Comparison of ENCODE assay signal across 9 mouse cellular contexts in genomic region chr1:76724453-76724852, GRCm38 (mm10).
DNase-seq lines count a peak whose midpoint lies in the region; ATAC-seq lines count a peak whose summit lies in the region.
"Had no signal": no experiment of that assay in that cellular context is flagged by ENCODE, and none has a peak within 500 bp of the region (broad histone marks: within the 10 kb centered on the region; RNA-seq: fewer than 3 reads in every experiment).

No protein-coding gene starts in this region.

- peak; percentile 1 to 23 for DNase-seq in frontal cortex, adult 2 months (ENCODE audit: extremely low spot score in 1 of 2, low spot score in 1 of 2)
- DNase-seq in frontal cortex, postnatal 10 days (ENCODE audit: low spot score in 2 of 2) = no peak
- DNase-seq in ovary, postnatal 14 days (ENCODE audit: low spot score) = peak; percentile 15
- no peak for DNase-seq in ovary, adult 18-20 months (ENCODE audit: low spot score)
- DNase-seq in heart, postnatal 4 days = peak; percentile 17
- peak; percentile 76 for DNase-seq in skeletal muscle tissue, adult 2 months (ENCODE audit: low read depth, low spot score)
- no peak for DNase-seq in thymus, postnatal 0 days (ENCODE audit: low spot score)

- no peak for ATAC-seq in activated CD4-positive, CD25-positive, alpha-beta regulatory T cell, adult 4 months
- ATAC-seq: intestine, postnatal 0 days had no signal

Comparison
In these comparisons a context has a peak if more than half of its experiments do, and no peak if none do; other contexts are left out.
1. DNase-seq: peak in frontal cortex, adult 2 months (2 of 2), ovary, postnatal 14 days (single experiment), heart, postnatal 4 days (single experiment) and skeletal muscle tissue, adult 2 months (single experiment); none in frontal cortex, postnatal 10 days (0 of 2), ovary, adult 18-20 months (single experiment) and thymus, postnatal 0 days (single experiment).